Mouse (Mus musculus): ENCODE measurements around the gene Galnt6.

Galnt6 gene

DNA sequence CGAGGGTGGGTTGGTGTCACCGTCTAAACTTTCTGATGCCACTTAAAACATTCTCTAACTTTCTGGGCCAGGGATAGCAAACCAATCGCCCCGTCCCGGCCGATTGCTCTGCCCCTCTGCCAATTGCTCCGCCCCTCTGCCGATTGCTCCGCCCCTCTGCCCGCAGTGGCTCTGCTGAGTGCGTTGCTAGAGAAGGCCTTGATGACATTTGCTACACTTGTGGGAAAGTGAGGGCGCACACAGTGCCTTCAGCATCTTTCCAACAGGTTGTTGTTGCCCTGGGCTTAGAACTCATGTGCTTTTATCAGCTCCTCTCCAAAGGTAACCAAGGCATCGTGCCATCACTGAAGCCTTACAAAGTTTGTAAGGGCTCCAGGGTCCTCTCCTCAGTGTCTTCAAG, 43.9 kb downstream of the Galnt6 start:
- DNase-seq (ENCODE audit: low spot score in 2 of 2), result no peak

DNA sequence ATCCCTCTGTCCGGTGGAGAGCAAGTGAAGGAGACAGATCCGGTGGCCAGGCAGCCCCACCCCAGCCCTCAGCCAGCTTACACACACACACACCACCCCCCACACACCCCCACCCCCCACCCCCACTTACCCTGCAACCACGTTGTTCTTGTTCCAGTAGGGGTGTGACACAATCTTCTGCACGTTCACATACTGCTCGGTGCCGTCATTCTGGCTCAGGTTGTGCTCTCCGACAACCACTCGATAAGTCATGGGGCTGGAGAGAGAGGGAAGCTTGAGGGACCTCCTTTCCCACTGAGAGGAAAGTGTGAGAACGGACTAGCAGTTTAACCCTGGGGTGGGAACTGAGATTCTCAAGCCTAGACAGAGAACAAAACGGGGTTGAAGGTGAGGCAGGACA, 44.7 kb downstream of the Galnt6 start:
- DNase-seq (ENCODE audit: low spot score in 2 of 2), result no peak

GRCm38 (mm10) chr15:100683041-100683440, 46.1 kb downstream of the Galnt6 start:
- DNase-seq (ENCODE audit: low spot score in 2 of 2), result peak; percentile 63 to 70

DNA sequence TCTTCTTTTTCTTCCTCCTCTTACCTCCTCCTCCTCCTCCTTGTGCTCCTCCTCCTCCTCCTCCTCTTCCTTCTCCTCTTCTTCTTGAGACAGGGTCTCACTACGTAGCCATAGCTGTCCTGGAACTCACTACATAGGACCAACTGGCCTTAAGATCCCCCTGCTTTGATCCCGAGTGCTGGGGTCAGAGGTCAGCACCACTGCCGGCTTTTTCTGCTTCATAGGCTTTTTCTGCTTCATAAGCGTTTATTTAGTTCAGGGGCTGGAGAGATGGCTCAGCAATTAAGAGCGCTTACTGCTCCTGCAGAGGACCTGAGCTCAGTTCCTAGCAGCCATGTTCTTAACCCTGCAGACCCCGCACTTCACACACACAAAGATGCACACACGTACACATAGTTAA, 47.4 kb downstream of the Galnt6 start:
- no peak for DNase-seq (ENCODE audit: low spot score in 2 of 2)

GRCm38 (mm10) chr15:100680381-100680780, 48.8 kb downstream of the Galnt6 start:
- DNase-seq (ENCODE audit: low spot score in 2 of 2), result no peak

- DNase-seq (ENCODE audit: low spot score in 2 of 2), result no peak
Measured at GRCm38 (mm10) chr15:100679005-100679404, 50.2 kb downstream of the Galnt6 start.

- DNase-seq (ENCODE audit: low spot score in 2 of 2), result no peak
Measured at GRCm38 (mm10) chr15:100678581-100678980, 50.6 kb downstream of the Galnt6 start.

GRCm38 (mm10) chr15:100677675-100678074, 51.5 kb downstream of the Galnt6 start:
- no peak for DNase-seq (ENCODE audit: low spot score in 2 of 2)

- DNase-seq (ENCODE audit: low spot score in 2 of 2), result no peak
Measured at GRCm38 (mm10) chr15:100676521-100676920, 52.7 kb downstream of the Galnt6 start.

- DNase-seq (ENCODE audit: low spot score in 2 of 2), result no peak
Measured at GRCm38 (mm10) chr15:100675486-100675885, 53.7 kb downstream of the Galnt6 start.

- no peak for DNase-seq (ENCODE audit: low spot score in 2 of 2)
Measured at GRCm38 (mm10) chr15:100674566-100674965, 54.6 kb downstream of the Galnt6 start.

- DNase-seq (ENCODE audit: low spot score in 2 of 2), result no peak
Measured at GRCm38 (mm10) chr15:100673585-100674391, 55.4 kb downstream of the Galnt6 start.

- no peak for DNase-seq (ENCODE audit: low spot score in 2 of 2)
Measured at GRCm38 (mm10) chr15:100670833-100671232, 58.3 kb downstream of the Galnt6 start.

GRCm38 (mm10) chr15:100670004-100670403, 59.2 kb downstream of the Galnt6 start:
- no peak for DNase-seq (ENCODE audit: low spot score in 2 of 2)

- DNase-seq (ENCODE audit: low spot score in 2 of 2), result no peak
Measured at GRCm38 (mm10) chr15:100669337-100669736, 59.8 kb downstream of the Galnt6 start, which contains the start of gene Bin2. Gene Bin2 (minus strand): TSS chr15:100669553.

GRCm38 (mm10) chr15:100667871-100668545, 61.2 kb downstream of the Galnt6 start:
- no peak for DNase-seq (ENCODE audit: low spot score in 2 of 2)

DNA sequence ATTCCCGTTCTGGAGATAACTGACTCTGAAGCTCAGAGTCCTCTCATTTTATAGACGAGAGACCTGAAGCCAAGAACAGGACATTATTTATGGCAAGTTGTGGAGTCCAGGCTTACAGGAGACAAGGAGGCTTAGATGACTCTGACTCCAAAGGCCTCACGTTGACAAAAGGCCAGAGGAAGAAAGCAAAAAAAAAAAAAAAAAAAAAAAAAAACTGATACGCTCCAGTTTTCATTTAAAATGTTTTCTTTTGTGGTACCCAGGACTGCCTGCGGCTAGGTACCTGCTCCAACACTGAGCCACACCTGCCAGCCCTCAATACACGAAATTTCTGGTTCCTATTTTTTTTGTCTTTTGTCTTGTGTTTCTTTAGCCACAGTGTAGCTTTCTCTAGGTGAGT, 61.8 kb downstream of the Galnt6 start:
- DNase-seq (ENCODE audit: low spot score in 2 of 2), result no peak

DNA sequence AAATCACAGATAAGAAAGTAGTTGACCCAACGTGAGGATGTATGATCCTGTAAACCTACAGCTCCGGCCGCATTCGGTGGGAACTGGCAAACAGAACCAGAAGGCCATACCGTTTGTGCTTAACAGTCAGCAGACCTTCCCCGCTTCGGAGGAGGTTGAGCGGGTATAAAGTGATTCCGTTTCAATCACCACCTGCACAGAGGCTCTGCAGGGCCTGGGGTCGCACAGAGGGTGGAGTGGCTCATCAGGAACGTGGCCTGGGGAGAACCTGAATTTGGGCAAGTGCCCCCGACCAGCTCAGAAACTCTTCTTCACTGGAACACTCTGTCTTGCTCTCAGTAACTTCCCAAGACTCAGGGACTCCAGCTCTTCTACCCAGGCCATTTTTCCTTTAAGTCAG, 62.3 kb downstream of the Galnt6 start:
- DNase-seq (ENCODE audit: low spot score in 2 of 2), result no peak

GRCm38 (mm10) chr15:100666219-100666696, 62.9 kb downstream of the Galnt6 start:
- peak in 1 of 2 experiments; percentile 10 for DNase-seq (ENCODE audit: low spot score in 2 of 2)

- no peak for DNase-seq (ENCODE audit: low spot score in 2 of 2)
Measured at GRCm38 (mm10) chr15:100665411-100666218, 63.6 kb downstream of the Galnt6 start.

GRCm38 (mm10) chr15:100664813-100665274, 64.3 kb downstream of the Galnt6 start:
- no peak for DNase-seq (ENCODE audit: low spot score in 2 of 2)

DNA sequence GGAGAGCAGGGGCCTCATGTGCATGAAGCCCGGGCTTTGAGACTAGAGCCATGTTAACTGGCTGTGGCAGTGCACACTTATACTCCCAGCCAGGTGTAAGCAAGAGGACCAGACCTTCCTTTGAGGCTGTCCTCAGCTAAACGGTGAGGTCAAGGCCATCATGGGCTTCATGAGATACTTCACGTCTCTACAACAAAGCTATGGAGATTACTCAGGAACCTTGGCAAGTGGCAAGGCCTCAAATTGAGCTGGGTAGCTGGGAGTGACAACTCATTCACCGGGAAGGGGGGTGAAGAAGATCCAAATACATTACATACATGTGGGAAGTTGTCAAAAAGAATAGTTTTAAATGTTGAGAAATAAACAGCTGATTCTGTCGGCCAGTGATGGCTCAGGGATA, 68.4 kb downstream of the Galnt6 start:
- no peak for DNase-seq (ENCODE audit: low spot score in 2 of 2)

Measured in frontal cortex, postnatal 14 days (tissue).